Mouse (Mus musculus): ENCODE data around the gene Brox. TPM values are rescaled to one million over a fixed set of nuclear protein-coding genes. Genes with fewer than 3 reads are reported as not detected.

Brox gene
- total and polyA plus RNA-seq, 2 experiments from 2014 or later = 89.1 to 120 TPM

DNA sequence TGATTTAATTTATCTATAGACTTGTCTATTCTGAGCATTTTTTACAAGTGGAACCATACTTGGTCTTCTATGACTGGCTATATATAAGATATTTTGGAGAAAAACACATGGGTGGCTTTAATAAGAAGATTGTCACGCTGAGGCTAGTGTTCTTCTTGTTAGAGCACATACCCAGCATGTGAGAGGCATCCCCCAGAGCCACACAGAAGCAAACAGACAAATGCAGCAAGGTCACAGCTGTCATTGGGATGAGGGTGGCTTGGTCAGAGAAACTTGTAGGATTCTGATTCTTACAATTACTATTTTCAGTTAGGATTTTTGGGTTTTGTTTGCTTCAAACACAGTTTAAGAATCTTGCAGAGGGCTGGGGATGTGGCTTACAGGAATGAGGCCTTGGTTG lies 11.4 kb upstream of the Brox start:
- H3K36me3 ChIP-seq (ENCODE audit: insufficient read depth, low read length) = peaks cover 7% of the 10 kb centered on the region
- H3K9ac ChIP-seq (replicated peaks; ENCODE audit: low read length, poor library complexity, severe bottlenecking) = no peak overlapping the region
- ATAC-seq (ENCODE audit: low FRiP score) (no peak), DNase-seq (ENCODE audit: low spot score) (no peak)
- H3K4me2 ChIP-seq (ENCODE audit: low read depth, low read length, poor library complexity, severe bottlenecking) = no peak overlapping the region
- TF ChIP-seq CTCF (IDR thresholded peaks at IDR 0.05) = no peak
- no peaks in the 10 kb centered on the region for H3K4me1 ChIP-seq (ENCODE audit: insufficient read depth, low read length)
- H3K9me3 ChIP-seq (ENCODE audit: low read length) = no peaks in the 10 kb centered on the region
- 86% methylated on average over 1 of the region's 1 CpGs for WGBS
- no peak overlapping the region for H3K27ac ChIP-seq (ENCODE audit: low read depth, low read length)
- no peak overlapping the region for H3K4me3 ChIP-seq (ENCODE audit: low read depth, low read length)
- H3K27me3 ChIP-seq (ENCODE audit: insufficient read depth, low read length) = no peaks in the 10 kb centered on the region

DNA sequence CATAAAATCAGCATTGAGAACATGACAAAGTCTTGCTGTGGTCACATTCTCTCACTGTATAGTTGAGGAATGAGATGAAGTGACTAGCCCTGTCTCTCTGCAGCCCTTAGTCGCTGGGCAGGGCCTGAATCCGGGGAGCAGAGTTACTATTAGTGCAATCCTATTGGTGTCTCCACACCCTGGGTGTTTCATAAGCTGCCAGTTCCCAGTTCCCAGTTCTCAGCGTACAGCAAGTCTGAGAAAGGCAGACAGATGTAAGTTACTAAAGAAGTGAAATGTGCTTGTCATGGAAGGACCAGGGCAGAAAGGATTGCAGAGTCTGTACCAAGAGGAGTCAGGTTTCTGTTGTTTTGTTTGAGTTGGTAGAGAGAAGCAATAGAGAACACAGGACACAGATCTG lies 10.5 kb upstream of the Brox start:
- no peak for ATAC-seq (ENCODE audit: low FRiP score)
- WGBS = 85% methylated on average over 3 of the region's 3 CpGs

DNA sequence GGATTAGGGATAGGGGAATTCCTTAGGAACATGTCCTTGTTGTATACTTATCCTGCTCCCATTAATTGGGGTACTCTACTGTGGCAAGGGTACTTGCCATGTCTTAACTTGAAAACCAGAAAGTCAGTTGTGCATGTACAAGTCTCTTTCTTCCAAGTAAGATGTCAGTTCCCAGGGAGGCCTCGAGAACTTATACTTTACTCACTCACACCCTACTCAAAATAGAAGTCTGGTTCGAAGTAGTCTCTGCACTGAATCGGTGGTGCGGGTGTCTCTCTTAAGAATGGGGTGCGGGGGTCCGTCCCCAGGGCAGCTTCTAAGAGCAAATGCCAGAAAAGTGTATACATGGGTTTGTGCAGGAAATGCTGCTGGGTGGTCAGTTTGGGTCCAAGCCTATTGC lies 2.1 kb upstream of the Brox start:
- 83% methylated on average over 6 of the region's 6 CpGs for WGBS
- ATAC-seq (ENCODE audit: low FRiP score) = no peak
- no peak overlapping the region for H3K4me2 ChIP-seq (ENCODE audit: low read depth, low read length, poor library complexity, severe bottlenecking)
- H3K9ac ChIP-seq (replicated peaks; ENCODE audit: low read length, poor library complexity, severe bottlenecking) = no peak overlapping the region
- no peaks in the 10 kb centered on the region for H3K36me3 ChIP-seq (ENCODE audit: insufficient read depth, low read length)
- no peaks in the 10 kb centered on the region for H3K4me1 ChIP-seq (ENCODE audit: insufficient read depth, low read length)
- H3K27me3 ChIP-seq (ENCODE audit: insufficient read depth, low read length) = no peaks in the 10 kb centered on the region
- TF ChIP-seq CTCF (IDR thresholded peaks at IDR 0.05) = no peak
- H3K27ac ChIP-seq (ENCODE audit: low read depth, low read length) = no peak overlapping the region
- H3K4me3 ChIP-seq (ENCODE audit: low read depth, low read length) = no peak overlapping the region
- no peaks in the 10 kb centered on the region for H3K9me3 ChIP-seq (ENCODE audit: low read length)
- DNase-seq (ENCODE audit: low spot score) = peak; percentile 95

More for the DNA sequence above, 10.5 kb upstream of the Brox start:
- Histone ChIP-seq H3K9ac (replicated peaks; ENCODE audit: low read length, poor library complexity, severe bottlenecking) (no peak overlapping the region), H3K9me3 (ENCODE audit: low read length) (no peaks in the 10 kb centered on the region), H3K27ac (ENCODE audit: low read depth, low read length) (no peak overlapping the region), H3K4me2 (ENCODE audit: low read depth, low read length, poor library complexity, severe bottlenecking) (no peak overlapping the region), H3K36me3 (ENCODE audit: insufficient read depth, low read length) (peaks cover 4% of the 10 kb centered on the region), H3K4me1 (ENCODE audit: insufficient read depth, low read length) (no peaks in the 10 kb centered on the region), H3K27me3 (ENCODE audit: insufficient read depth, low read length) (no peaks in the 10 kb centered on the region), H3K4me3 (ENCODE audit: low read depth, low read length) (no peak overlapping the region)
- TF ChIP-seq CTCF (IDR thresholded peaks at IDR 0.05) = no peak
- DNase-seq (ENCODE audit: low spot score) = no peak

DNA sequence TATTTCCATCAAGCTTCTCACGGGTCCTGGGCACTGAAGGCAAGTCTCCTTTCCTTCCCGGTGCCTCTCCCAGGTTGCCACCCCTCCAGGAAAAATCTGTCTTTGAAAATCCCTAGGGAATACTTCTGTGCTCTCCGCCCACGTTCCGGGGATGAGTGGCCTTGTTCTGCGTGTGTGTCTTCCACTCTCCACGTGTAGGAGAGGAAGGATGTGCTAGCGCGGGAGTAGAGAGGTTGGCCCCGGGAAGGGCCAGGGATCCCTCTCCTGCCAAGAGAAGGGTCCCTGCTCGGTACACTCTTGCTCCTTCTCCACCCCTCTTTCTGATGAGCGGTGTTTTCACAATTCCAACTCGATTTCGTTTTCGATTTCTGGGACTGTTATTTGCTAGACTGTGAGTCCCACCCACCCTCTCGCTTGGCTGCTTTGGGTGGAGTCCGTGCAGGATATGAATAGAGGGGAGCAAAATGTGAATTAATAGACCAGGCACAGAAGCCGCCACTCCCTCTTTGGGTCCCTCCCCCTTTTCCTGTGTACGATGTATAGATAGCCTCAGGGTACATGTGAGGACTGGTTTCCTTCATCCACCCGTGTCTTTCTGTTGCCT lies 919 bp upstream of the Brox start:
- Histone ChIP-seq H3K9ac (replicated peaks; ENCODE audit: low read length, poor library complexity, severe bottlenecking) (peak overlapping the region; percentile 19; the same call in 1 of the 2 replicates), H3K4me2 (ENCODE audit: low read depth, low read length, poor library complexity, severe bottlenecking) (peak overlapping the region; percentile 50), H3K4me1 (ENCODE audit: insufficient read depth, low read length) (no peaks in the 10 kb centered on the region), H3K9me3 (ENCODE audit: low read length) (no peaks in the 10 kb centered on the region), H3K27me3 (ENCODE audit: insufficient read depth, low read length) (no peaks in the 10 kb centered on the region), H3K36me3 (ENCODE audit: insufficient read depth, low read length) (peaks cover 7% of the 10 kb centered on the region; the same call in 1 of the 2 replicates), H3K4me3 (ENCODE audit: low read depth, low read length) (peak overlapping the region; percentile 45), H3K27ac (ENCODE audit: low read depth, low read length) (no peak overlapping the region)
- TF ChIP-seq CTCF (IDR thresholded peaks at IDR 0.05) = no peak
- ATAC-seq (ENCODE audit: low FRiP score) = no peak
- DNase-seq (ENCODE audit: low spot score) = peak; percentile 42
- WGBS = under 1% methylated on average over 20 of the region's 20 CpGs

DNA sequence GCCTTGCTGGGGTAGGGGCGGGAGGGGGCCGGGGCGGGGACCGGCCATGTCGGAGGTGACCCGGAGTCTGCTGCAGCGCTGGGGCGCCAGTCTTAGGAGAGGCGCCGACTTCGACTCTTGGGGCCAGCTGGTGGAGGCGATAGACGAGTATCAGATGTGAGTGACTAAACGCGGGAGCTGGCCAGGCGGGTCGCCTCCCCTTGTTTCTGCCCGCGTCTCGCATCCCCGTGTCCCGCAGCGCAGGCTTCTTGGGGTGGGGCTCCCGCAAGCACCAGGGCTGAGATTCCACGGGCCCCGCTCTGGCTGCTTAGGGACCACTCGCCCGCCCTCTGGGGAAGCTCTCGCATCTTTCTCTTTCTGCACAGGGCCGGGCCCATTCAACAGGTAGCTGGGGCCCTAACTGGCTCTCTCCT lies 410 bp upstream of the Brox start:
- peak; percentile 21 for DNase-seq (ENCODE audit: low spot score)
- Histone ChIP-seq H3K4me2 (ENCODE audit: low read depth, low read length, poor library complexity, severe bottlenecking) (peak overlapping the region; percentile 50), H3K27ac (ENCODE audit: low read depth, low read length) (no peak overlapping the region), H3K27me3 (ENCODE audit: insufficient read depth, low read length) (no peaks in the 10 kb centered on the region), H3K9me3 (ENCODE audit: low read length) (no peaks in the 10 kb centered on the region), H3K4me3 (ENCODE audit: low read depth, low read length) (peak overlapping the region; percentile 45), H3K36me3 (ENCODE audit: insufficient read depth, low read length) (peaks cover 7% of the 10 kb centered on the region; the same call in 1 of the 2 replicates), H3K9ac (replicated peaks; ENCODE audit: low read length, poor library complexity, severe bottlenecking) (peak overlapping the region; percentile 19; the same call in 1 of the 2 replicates), H3K4me1 (ENCODE audit: insufficient read depth, low read length) (no peaks in the 10 kb centered on the region)
- no peak for TF ChIP-seq CTCF (IDR thresholded peaks at IDR 0.05)
- WGBS = under 1% methylated on average over 28 of the region's 30 CpGs
- peak; percentile 42 for ATAC-seq (ENCODE audit: low FRiP score)

DNA sequence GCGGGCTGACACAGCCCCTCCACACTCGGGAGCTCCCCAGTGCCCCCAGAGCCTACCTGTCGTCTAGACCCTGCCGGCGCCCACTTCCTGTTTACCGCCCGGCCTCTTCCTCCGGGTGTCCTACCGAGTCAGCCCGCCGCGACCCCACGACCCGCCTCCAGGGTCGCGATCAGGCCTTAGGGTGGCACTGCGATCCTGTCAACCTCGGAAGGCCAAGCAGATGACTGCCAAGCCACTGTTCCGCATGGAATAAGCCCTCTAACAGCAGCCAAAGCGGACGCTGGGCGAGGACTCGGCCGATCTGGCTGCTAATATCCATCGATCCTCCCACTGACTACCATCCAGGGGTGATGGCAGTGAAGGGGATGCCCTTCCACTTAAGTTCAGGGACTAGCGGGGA lies 604 bp downstream of the Brox start, which contains the start of gene Aida:
Gene Aida, plus strand, starts transcription at position 126 of the 400 bp plus-strand sequence.
- Histone ChIP-seq H3K9ac (replicated peaks; ENCODE audit: low read length, poor library complexity, severe bottlenecking) (peak within 1 kb of the TSS; percentile 54), H3K27me3 (ENCODE audit: insufficient read depth, low read length) (no peaks in the 10 kb centered on the region), H3K4me3 (ENCODE audit: low read depth, low read length) (peak within 1 kb of the TSS; percentile 45), H3K4me1 (ENCODE audit: insufficient read depth, low read length) (no peaks in the 10 kb centered on the region), H3K36me3 (ENCODE audit: insufficient read depth, low read length) (peaks cover 13% of the 10 kb centered on the region; the same call in 1 of the 2 replicates), H3K9me3 (ENCODE audit: low read length) (no peaks in the 10 kb centered on the region), H3K4me2 (ENCODE audit: low read depth, low read length, poor library complexity, severe bottlenecking) (peak within 1 kb of the TSS; percentile 50), H3K27ac (ENCODE audit: low read depth, low read length) (peak within 1 kb of the TSS; percentile 67)
- peak; percentile 32 for DNase-seq (ENCODE audit: low spot score)
- ATAC-seq (ENCODE audit: low FRiP score) = peak; percentile 36
- 0 out of 2 replicates have a peak, but pooled peaks have one; percentile 15 for TF ChIP-seq CTCF (IDR thresholded peaks at IDR 0.05)
- WGBS = under 1% methylated on average over 26 of the region's 26 CpGs
